Mouse (Mus musculus): ENCODE results near the gene Hipk2. TPM values are rescaled to one million over a fixed set of nuclear protein-coding genes. Genes with fewer than 3 reads are reported as not detected.

Hipk2 gene
- polyA plus RNA-seq, 1 experiment from 2014 or later = 30.6 TPM

- H3K27me3 ChIP-seq (ENCODE audit: control insufficient read depth, insufficient read depth, low read length) = no peaks in the 10 kb centered on the region
- H3K9ac ChIP-seq (ENCODE audit: low read length) = no peak overlapping the region
- H3K4me2 ChIP-seq (ENCODE audit: low read depth) = no peak overlapping the region
- WGBS = 76% methylated on average over 2 of the region's 2 CpGs
- H3K9me3 ChIP-seq (ENCODE audit: control insufficient read depth, low read length) = no peaks in the 10 kb centered on the region
- no peaks in the 10 kb centered on the region for H3K4me1 ChIP-seq (ENCODE audit: control insufficient read depth, insufficient read depth, low read length)
- H3K4me3 ChIP-seq (ENCODE audit: low read depth, low read length) = no peak overlapping the region
- no peak overlapping the region for H3K27ac ChIP-seq (ENCODE audit: low read depth, low read length)
- ATAC-seq (ENCODE audit: insufficient read depth, low FRiP score, low TSS enrichment) (no peak), DNase-seq (ENCODE audit: low spot score) (no peak)
- no peaks in the 10 kb centered on the region for H3K36me3 ChIP-seq (ENCODE audit: control insufficient read depth, insufficient read depth, low read length)
Observed at GRCm38 (mm10) chr6:38892017-38892416, 16.1 kb upstream of the Hipk2 start.

- no peaks in the 10 kb centered on the region for H3K27me3 ChIP-seq (ENCODE audit: control insufficient read depth, insufficient read depth, low read length)
- H3K4me1 ChIP-seq (ENCODE audit: control insufficient read depth, insufficient read depth, low read length) = no peaks in the 10 kb centered on the region
- no peak overlapping the region for H3K27ac ChIP-seq (ENCODE audit: low read depth, low read length)
- no peak overlapping the region for H3K9ac ChIP-seq (ENCODE audit: low read length)
- no peaks in the 10 kb centered on the region for H3K9me3 ChIP-seq (ENCODE audit: control insufficient read depth, low read length)
- ATAC-seq (ENCODE audit: insufficient read depth, low FRiP score, low TSS enrichment) = no peak
- no peak overlapping the region for H3K4me3 ChIP-seq (ENCODE audit: low read depth, low read length)
- no peaks in the 10 kb centered on the region for H3K36me3 ChIP-seq (ENCODE audit: control insufficient read depth, insufficient read depth, low read length)
- no peak overlapping the region for H3K4me2 ChIP-seq (ENCODE audit: low read depth)
- 76% methylated on average over 6 of the region's 6 CpGs for WGBS
- DNase-seq (ENCODE audit: low spot score) = no peak
Observed at GRCm38 (mm10) chr6:38889156-38889555, 13.2 kb upstream of the Hipk2 start.

GRCm38 (mm10) chr6:38887436-38887835, 11.5 kb upstream of the Hipk2 start:
- Histone ChIP-seq H3K4me1 (ENCODE audit: control insufficient read depth, insufficient read depth, low read length) (no peaks in the 10 kb centered on the region), H3K4me2 (ENCODE audit: low read depth) (no peak overlapping the region), H3K36me3 (ENCODE audit: control insufficient read depth, insufficient read depth, low read length) (no peaks in the 10 kb centered on the region), H3K9me3 (ENCODE audit: control insufficient read depth, low read length) (no peaks in the 10 kb centered on the region), H3K27ac (ENCODE audit: low read depth, low read length) (no peak overlapping the region), H3K27me3 (ENCODE audit: control insufficient read depth, insufficient read depth, low read length) (no peaks in the 10 kb centered on the region), H3K9ac (ENCODE audit: low read length) (no peak overlapping the region), H3K4me3 (ENCODE audit: low read depth, low read length) (no peak overlapping the region)
- ATAC-seq (ENCODE audit: insufficient read depth, low FRiP score, low TSS enrichment) (no peak), DNase-seq (ENCODE audit: low spot score) (no peak)
- WGBS = 91% methylated on average over 4 of the region's 4 CpGs

- DNase-seq (ENCODE audit: low spot score) = no peak
- Histone ChIP-seq H3K9me3 (ENCODE audit: control insufficient read depth, low read length) (no peaks in the 10 kb centered on the region), H3K36me3 (ENCODE audit: control insufficient read depth, insufficient read depth, low read length) (no peaks in the 10 kb centered on the region), H3K27ac (ENCODE audit: low read depth, low read length) (no peak overlapping the region), H3K4me3 (ENCODE audit: low read depth, low read length) (no peak overlapping the region), H3K27me3 (ENCODE audit: control insufficient read depth, insufficient read depth, low read length) (no peaks in the 10 kb centered on the region), H3K9ac (ENCODE audit: low read length) (no peak overlapping the region), H3K4me2 (ENCODE audit: low read depth) (no peak overlapping the region), H3K4me1 (ENCODE audit: control insufficient read depth, insufficient read depth, low read length) (no peaks in the 10 kb centered on the region)
- no peak for ATAC-seq (ENCODE audit: insufficient read depth, low FRiP score, low TSS enrichment)
- 77% methylated on average over 1 of the region's 1 CpGs for WGBS
Observed at GRCm38 (mm10) chr6:38885132-38885531, 9.2 kb upstream of the Hipk2 start.

GRCm38 (mm10) chr6:38884482-38884881, 8.5 kb upstream of the Hipk2 start:
- 85% methylated on average over 3 of the region's 3 CpGs for WGBS
- no peaks in the 10 kb centered on the region for H3K27me3 ChIP-seq (ENCODE audit: control insufficient read depth, insufficient read depth, low read length)

GRCm38 (mm10) chr6:38882728-38883171, 6.8 kb upstream of the Hipk2 start:
- no peak overlapping the region for H3K27ac ChIP-seq (ENCODE audit: low read depth, low read length)
- no peaks in the 10 kb centered on the region for H3K9me3 ChIP-seq (ENCODE audit: control insufficient read depth, low read length)
- H3K9ac ChIP-seq (ENCODE audit: low read length) = no peak overlapping the region
- H3K4me2 ChIP-seq (ENCODE audit: low read depth) = no peak overlapping the region
- no peaks in the 10 kb centered on the region for H3K27me3 ChIP-seq (ENCODE audit: control insufficient read depth, insufficient read depth, low read length)
- ATAC-seq (ENCODE audit: insufficient read depth, low FRiP score, low TSS enrichment) = no peak
- H3K36me3 ChIP-seq (ENCODE audit: control insufficient read depth, insufficient read depth, low read length) = no peaks in the 10 kb centered on the region
- 77% methylated on average over 6 of the region's 6 CpGs for WGBS
- no peak overlapping the region for H3K4me3 ChIP-seq (ENCODE audit: low read depth, low read length)
- DNase-seq (ENCODE audit: low spot score) = no peak
- H3K4me1 ChIP-seq (ENCODE audit: control insufficient read depth, insufficient read depth, low read length) = no peaks in the 10 kb centered on the region

More at GRCm38 (mm10) chr6:38884482-38884881, 8.5 kb upstream of the Hipk2 start:
- Histone ChIP-seq H3K4me3 (ENCODE audit: low read depth, low read length) (no peak overlapping the region), H3K36me3 (ENCODE audit: control insufficient read depth, insufficient read depth, low read length) (no peaks in the 10 kb centered on the region), H3K4me1 (ENCODE audit: control insufficient read depth, insufficient read depth, low read length) (no peaks in the 10 kb centered on the region), H3K4me2 (ENCODE audit: low read depth) (no peak overlapping the region), H3K9ac (ENCODE audit: low read length) (no peak overlapping the region), H3K9me3 (ENCODE audit: control insufficient read depth, low read length) (no peaks in the 10 kb centered on the region), H3K27ac (ENCODE audit: low read depth, low read length) (no peak overlapping the region)
- no peak for ATAC-seq (ENCODE audit: insufficient read depth, low FRiP score, low TSS enrichment)
- DNase-seq (ENCODE audit: low spot score) = no peak

- Histone ChIP-seq H3K27ac (ENCODE audit: low read depth, low read length) (no peak overlapping the region), H3K4me3 (ENCODE audit: low read depth, low read length) (no peak overlapping the region), H3K27me3 (ENCODE audit: control insufficient read depth, insufficient read depth, low read length) (no peaks in the 10 kb centered on the region), H3K4me2 (ENCODE audit: low read depth) (no peak overlapping the region), H3K9me3 (ENCODE audit: control insufficient read depth, low read length) (no peaks in the 10 kb centered on the region), H3K9ac (ENCODE audit: low read length) (no peak overlapping the region; the same call in 1 of the 2 replicates), H3K4me1 (ENCODE audit: control insufficient read depth, insufficient read depth, low read length) (no peaks in the 10 kb centered on the region; the same call in 1 of the 2 replicates), H3K36me3 (ENCODE audit: control insufficient read depth, insufficient read depth, low read length) (no peaks in the 10 kb centered on the region)
- WGBS = 65% methylated on average over 6 of the region's 6 CpGs
- DNase-seq (ENCODE audit: low spot score) (no peak), ATAC-seq (ENCODE audit: insufficient read depth, low FRiP score, low TSS enrichment) (no peak)
Observed at GRCm38 (mm10) chr6:38881975-38882374, 6.0 kb upstream of the Hipk2 start.

- Histone ChIP-seq H3K36me3 (ENCODE audit: control insufficient read depth, insufficient read depth, low read length) (no peaks in the 10 kb centered on the region), H3K4me2 (ENCODE audit: low read depth) (no peak overlapping the region), H3K9ac (ENCODE audit: low read length) (no peak overlapping the region), H3K9me3 (ENCODE audit: control insufficient read depth, low read length) (no peaks in the 10 kb centered on the region), H3K27ac (ENCODE audit: low read depth, low read length) (no peak overlapping the region), H3K27me3 (ENCODE audit: control insufficient read depth, insufficient read depth, low read length) (no peaks in the 10 kb centered on the region), H3K4me3 (ENCODE audit: low read depth, low read length) (no peak overlapping the region), H3K4me1 (ENCODE audit: control insufficient read depth, insufficient read depth, low read length) (no peaks in the 10 kb centered on the region; the same call in 1 of the 2 replicates)
- ATAC-seq (ENCODE audit: insufficient read depth, low FRiP score, low TSS enrichment) (no peak), DNase-seq (ENCODE audit: low spot score) (no peak)
- WGBS = 73% methylated on average over 2 of the region's 2 CpGs
Observed at GRCm38 (mm10) chr6:38881468-38881867, 5.5 kb upstream of the Hipk2 start.

- Histone ChIP-seq H3K27me3 (ENCODE audit: control insufficient read depth, insufficient read depth, low read length) (no peaks in the 10 kb centered on the region), H3K27ac (ENCODE audit: low read depth, low read length) (no peak overlapping the region), H3K36me3 (ENCODE audit: control insufficient read depth, insufficient read depth, low read length) (no peaks in the 10 kb centered on the region), H3K9ac (ENCODE audit: low read length) (no peak overlapping the region), H3K4me1 (ENCODE audit: control insufficient read depth, insufficient read depth, low read length) (peaks cover 10% of the 10 kb centered on the region), H3K4me2 (ENCODE audit: low read depth) (no peak overlapping the region), H3K9me3 (ENCODE audit: control insufficient read depth, low read length) (no peaks in the 10 kb centered on the region), H3K4me3 (ENCODE audit: low read depth, low read length) (no peak overlapping the region)
- ATAC-seq (ENCODE audit: insufficient read depth, low FRiP score, low TSS enrichment) = no peak
- DNase-seq (ENCODE audit: low spot score) = no peak
- 87% methylated on average over 2 of the region's 2 CpGs for WGBS
Observed at GRCm38 (mm10) chr6:38877674-38878073, 1.7 kb upstream of the Hipk2 start.

All from neural tube, embryonic 11.5 days (tissue).